Mouse (Mus musculus): ENCODE results near the gene Mtrex.

GRCm38 (mm10) chr13:112938130-112938529 is 10.9 kb upstream of the Mtrex start:
- TF ChIP-seq UBTF (IDR thresholded peaks at IDR 0.05; ENCODE audit: borderline replicate concordance, insufficient read depth, low read depth, low read length) (no peak), POLR2AphosphoS2 (IDR thresholded peaks at IDR 0.05; ENCODE audit: low read length) (no peak), NRF1 (IDR thresholded peaks at IDR 0.05; ENCODE audit: insufficient read depth, low read depth, low read length, poor library complexity, severe bottlenecking) (no peak), POLR2A (IDR thresholded peaks at IDR 0.05; ENCODE audit: control insufficient read depth in 1 of 2, insufficient read depth in 1 of 2, low read depth in 1 of 2, low read length in 2 of 2, poor library complexity in 1 of 2) (no peak)

Measured in MEL (cell line).